Mouse (Mus musculus): ENCODE results near the gene R3hcc1l.

R3hcc1l gene

DNA sequence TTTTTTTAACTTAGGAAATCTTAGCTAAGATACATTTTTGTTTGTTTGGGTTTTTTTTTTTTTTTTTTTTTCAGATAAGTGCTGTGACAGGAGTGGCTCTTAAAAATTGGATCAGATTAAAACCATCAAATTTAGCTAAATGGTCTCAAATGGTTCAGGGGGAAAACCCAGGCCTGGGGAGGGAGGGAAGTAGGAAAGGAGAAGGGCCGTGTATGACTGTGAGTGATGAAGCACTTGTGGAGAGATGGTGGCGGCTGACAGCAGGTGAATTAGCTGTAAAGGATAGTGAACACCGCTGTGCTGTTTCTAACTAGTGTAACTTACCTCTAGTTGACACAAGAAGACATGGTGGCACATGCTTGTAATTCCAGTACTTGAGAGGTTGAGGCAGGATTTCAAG, 40.1 kb downstream of the R3hcc1l start:
- no peak for DNase-seq (ENCODE audit: low spot score)

DNA sequence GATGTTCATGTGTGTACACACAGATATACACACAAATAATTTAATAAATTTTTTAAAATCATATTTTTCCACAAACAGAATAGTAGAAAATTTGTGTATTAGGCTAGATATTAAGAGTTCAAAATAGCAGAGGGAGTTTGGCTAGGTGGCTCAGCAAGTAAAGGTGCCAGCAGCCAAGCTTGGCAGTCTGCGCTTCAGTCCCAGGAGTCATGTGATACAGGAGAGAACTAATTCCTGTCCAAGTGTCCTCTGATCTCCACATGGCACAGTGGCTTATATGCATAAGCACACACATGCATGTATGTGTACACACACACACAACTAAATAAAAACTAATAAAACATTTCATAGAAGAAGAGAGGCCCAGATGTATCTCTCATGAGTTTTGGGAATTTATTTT, 43.4 kb downstream of the R3hcc1l start:
- DNase-seq (ENCODE audit: low spot score) = no peak

DNA sequence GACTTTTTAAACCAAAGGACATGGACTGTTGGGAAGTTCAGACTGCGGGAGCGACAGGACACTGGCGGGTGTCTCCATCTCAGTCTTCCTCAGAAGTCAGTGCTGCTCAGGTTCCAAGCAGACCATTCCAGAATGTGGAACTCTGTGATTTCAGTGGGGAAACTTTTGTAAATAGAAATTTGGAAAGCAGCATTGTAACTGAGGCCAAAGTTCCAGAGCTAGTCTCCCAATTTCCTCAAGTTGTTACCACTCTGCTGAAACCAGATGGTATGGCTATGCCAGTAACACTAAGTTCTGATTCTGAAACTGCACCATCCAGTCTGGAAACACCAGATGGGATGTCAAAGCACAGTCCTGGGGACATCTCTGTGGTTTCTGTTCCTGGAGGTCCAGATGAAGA, 44.4 kb downstream of the R3hcc1l start:
- no peak for DNase-seq (ENCODE audit: low spot score)

DNA sequence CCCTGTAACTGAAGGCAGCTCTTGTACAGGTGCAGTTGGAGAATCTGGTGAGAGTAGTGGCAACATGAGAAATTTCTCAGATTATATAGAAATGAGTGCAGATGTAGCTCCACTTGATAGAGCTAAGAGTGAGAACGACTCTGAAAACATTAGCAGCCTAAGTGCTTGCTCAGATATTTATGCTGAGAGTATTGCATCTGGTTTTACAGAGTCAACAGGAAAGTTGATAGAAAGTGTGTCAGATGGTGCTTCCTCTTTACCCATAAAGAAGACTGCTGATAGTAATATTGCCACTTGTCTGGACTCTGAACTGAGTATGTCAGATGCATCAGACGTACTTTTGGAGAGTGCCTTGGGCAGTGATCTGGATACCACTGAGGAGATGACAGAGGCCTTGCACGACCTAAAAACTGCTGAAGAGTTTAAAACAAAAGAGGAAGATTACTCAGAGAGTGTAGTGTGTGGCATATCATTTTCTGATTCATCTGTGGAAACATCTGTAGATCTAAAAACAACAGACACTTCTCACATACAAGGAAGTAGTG, 45.2 kb downstream of the R3hcc1l start:
- DNase-seq (ENCODE audit: low spot score) = no peak

DNA sequence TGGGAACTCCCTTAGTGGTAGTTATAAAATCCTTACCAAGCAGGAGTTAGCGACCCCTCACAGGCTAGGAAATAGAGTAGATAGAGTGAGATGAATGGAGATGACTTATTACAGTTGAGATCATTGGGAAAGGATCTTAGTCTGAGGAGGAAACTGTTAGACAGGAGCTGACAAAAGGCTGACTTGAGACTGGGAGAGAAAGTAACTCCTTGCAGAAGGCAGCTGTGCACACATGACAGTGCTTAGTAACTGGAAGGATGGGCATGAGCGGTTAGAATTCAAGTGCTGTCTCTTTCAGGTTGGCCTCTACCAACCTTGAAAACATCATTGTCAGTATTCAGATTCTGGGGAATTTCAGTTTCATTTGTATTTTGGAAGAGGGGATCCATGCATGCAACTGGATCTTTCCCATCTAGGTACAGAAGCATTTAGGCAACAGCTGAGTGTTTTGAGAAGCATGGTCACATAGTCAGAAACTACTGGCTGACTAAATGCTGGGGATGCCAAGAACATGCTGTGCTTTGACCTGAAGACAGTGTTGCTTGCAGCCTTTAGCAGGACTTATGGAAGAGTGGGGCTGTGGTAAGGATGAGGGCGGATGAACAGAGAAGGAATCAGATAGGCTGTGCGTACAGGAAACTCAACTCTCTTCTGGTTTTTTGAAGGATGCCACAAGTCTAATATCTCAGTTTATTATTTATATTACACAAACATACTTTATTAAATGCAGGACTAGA, 47.9 kb downstream of the R3hcc1l start:
- no peak for DNase-seq (ENCODE audit: low spot score)

DNA sequence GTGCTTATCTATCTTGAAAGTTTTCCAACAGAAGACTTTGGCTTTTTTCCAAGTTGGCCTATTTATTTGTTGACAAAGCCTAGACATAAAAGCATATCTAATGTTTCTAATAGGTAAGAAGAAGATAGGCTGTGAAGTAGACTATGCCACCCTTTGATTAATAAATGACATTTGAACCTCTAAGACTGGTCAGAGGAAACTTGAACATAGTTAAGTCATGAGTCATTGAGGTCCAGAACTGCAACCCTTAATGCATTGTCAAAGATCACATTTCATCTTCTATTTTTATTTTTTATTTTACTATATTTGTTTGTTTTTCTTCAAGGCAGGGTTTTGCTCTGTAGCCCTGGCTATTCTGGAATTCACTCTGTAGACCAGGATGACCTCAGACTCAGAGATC, 48.5 kb downstream of the R3hcc1l start:
- DNase-seq (ENCODE audit: low spot score) = no peak

DNA sequence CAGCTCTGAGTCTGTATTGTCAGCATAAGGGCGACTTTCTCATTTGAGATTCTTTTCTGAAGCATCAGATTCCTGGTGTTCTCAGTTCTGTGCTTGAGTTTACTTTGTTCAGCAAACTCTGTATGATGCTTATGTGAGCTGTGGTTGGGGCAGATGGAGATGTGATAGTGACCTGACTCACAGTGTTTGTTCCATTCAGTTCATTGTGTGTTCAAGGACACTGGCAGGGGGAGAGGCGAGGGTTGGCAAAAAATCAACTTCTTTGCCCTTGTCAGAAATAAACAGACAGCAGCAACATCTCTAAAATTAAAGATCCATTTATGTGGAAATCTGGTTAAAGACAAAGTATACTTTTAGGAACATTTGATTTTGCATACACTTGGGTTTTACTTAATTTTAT, 50.5 kb downstream of the R3hcc1l start:
- no peak for DNase-seq (ENCODE audit: low spot score)

DNA sequence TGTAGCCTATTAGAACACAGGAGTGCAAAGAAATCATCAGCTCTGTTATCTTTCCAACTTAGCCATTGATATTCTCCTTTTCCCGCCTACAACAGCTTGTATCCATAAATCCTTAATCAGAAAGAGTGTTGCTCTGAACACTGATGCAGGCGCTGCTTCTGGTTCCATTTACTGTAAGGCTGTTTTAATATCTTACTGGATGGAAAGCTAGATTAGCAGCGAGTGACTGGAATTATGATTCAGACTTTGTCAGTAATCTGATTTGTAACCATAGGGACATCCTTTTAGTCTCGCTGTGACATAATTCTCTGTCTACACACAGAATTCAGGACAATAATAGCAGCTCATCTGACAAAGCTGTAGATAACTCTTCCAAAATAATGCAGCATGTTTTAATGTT, 52.7 kb downstream of the R3hcc1l start:
- no peak for DNase-seq (ENCODE audit: low spot score)

DNA sequence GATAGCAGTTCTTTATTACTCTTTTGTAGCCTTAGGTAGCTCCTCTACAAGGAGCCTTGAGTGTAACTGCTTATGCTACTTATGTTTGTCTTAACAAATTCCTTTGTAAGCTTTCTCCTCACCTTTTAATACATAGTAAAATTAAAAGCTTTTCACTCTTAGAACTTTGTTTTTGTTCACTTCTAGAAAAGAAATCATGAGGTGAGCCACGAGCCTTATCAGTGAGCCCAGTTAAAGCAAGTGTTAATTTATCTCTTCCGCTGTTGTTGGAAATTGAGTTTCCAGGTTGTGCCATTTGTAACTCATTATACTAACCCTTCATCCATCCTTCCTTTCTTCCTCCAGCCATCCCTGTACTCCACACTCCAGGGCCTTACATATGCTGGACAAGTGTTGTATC, 56.8 kb downstream of the R3hcc1l start:
- no peak for DNase-seq (ENCODE audit: low spot score)

DNA sequence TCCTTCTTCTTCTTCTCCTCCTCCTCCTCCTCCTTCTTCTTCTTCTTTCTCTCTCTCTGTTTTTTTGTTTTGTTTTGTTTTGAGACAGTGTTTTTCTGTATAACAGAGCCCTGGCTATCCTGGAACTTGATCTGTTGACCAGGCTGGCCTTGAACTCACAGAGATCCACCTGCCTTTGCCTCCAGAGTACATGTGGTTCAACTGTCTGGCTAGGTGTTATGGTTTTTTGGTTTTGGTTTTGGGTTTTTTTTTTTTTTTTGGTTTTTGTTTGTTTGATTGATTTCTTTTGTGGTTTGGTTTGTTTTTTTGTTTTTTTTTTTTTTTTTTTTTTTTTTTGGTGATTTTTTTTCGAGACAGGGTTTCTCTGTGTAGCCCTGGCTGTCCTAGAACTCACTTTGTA, 58.3 kb downstream of the R3hcc1l start:
- no peak for DNase-seq (ENCODE audit: low spot score)

DNA sequence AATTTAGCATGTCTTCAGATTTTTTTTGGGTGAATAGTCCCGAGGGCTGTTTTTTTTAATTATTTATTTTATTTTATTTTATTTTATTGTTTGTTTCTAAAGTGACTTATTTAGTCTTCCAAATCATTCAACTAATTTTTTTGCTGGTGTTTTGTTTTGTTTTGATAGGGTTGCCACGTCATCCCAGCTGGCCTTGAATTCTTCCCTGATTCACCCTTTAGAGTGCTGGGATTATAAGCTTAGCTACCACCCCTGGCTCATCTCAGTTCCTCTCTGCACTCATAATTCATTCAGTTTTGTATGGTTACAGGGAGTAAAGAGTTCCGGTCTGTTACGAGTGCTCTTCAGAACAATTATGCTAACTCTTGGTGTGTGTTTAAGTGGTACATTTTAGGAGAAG, 60.1 kb downstream of the R3hcc1l start:
- no peak for DNase-seq (ENCODE audit: low spot score)

DNA sequence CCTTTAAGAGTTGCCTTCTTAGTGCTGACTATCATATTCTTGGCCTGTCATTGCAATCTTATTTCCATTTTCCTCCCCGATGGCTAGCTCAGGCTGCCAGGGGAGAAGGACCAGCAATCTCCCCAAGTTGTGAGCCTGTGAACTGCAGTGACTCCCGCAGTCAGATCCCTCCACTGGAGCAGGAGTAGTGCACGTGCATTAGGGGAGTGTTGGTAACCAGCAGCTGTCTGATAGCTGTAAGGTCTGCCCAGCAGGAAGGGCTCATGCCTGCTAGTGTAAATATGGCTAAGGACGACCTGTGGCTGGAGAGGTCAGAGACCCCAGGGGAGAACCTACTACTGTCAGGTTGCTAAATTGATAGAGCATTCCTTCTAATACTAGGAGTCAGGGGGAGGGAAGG, 62.1 kb downstream of the R3hcc1l start:
- no peak for DNase-seq (ENCODE audit: low spot score)

DNA sequence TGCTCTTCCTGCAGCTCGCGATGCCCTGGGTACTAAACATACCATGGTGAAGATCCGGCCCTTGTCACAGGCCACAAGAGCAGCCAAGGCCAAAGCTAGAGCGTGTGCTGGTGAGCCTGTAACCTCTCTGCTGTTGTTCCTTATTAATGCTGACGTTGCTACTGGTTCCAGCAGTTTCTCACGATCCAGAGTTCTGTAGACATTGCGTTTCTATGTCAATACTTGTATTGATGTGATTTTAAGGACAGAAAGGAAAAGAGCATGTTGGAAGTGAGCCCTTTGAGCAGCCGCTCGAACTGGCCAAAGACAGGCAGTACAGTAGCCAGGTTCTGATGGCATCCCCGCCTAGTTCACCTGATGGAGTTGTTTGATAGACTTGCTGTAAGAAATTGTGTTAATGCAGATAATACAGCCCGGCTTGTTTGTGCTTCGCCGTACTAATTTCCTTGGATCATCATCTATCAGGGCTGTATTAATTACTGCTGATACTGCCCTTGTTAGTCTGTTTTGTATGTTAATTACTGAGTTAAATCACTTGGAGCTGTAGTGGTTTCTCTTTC, 64.3 kb downstream of the R3hcc1l start:
- DNase-seq (ENCODE audit: low spot score) = no peak

DNA sequence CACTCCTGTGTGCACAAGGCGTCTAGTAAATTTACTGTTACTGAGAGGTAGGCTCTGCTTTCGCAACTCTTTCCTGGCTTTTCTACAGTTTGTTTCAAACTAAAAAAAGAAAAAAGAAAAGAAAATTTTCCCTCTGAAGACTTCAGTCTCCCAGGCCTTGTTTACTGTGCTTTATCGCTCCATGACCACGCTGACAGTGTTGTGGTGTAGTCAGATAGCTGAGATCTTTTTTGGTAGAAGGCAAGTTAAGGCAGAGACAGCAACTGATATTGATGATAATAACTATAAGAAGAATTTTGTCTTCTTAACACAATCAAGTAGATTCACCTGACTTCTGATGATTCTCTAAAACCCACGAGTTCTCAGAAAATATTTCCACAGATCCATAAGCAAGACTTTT, 65.1 kb downstream of the R3hcc1l start:
- DNase-seq (ENCODE audit: low spot score) = no peak

DNA sequence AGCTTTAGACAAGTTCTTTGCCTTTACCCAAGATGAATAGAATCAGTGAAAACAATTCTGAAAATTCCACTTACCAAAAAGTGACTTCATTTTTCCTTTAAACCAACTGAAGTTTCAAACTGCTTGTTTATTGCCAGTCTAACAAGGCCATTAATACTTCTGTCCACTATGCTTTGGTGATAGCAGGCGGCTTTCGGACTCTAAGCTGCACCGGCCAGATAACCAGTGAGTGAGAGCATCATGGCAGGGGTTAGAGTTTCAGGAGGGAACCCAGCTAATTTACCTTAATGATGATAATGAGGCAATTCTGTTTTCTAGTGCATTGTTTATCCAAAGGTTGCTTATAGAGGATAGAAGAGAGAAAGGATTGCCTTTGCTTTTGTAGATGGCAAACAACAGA, 65.6 kb downstream of the R3hcc1l start:
- DNase-seq (ENCODE audit: low spot score) = no peak

DNA sequence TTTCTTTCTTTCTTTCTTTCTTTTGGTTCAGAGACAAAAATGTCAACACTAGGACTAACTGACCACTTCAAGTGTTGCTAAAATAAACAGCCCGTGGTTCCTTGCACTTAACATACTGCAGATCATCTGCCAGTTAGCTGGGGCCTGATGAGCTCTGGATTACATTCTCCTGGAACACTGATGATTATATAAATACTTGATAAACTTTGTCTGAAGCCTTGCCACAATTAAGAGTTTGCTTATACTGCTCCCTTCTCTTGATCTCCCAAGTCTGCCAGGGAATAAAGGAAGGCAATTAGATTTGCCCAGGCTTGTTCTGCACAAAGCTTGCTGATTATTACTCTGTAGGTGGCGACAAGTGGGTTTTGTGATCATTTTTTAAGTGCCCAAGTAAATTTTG, 69.1 kb downstream of the R3hcc1l start:
- no peak for DNase-seq (ENCODE audit: low spot score)

DNA sequence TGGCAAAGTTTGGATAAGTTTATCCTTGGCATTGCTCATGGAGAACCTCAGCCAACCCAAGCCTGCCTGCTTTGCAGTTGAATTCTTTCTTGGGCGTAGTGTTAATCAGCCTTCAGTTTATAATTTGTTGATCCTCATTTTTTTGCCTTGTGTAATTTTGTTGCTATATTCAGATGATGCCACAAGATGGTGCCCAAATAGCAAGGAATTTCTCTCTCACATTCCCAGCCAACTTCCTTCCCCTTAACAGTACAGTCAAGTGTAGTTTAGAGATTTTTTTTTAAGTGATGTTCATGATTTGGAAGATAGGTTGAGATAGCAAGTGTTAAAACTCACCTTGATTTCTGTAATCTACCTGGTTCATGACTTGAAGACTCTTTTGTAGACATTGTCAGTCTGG, 70.7 kb downstream of the R3hcc1l start:
- no peak for DNase-seq (ENCODE audit: low spot score)

DNA sequence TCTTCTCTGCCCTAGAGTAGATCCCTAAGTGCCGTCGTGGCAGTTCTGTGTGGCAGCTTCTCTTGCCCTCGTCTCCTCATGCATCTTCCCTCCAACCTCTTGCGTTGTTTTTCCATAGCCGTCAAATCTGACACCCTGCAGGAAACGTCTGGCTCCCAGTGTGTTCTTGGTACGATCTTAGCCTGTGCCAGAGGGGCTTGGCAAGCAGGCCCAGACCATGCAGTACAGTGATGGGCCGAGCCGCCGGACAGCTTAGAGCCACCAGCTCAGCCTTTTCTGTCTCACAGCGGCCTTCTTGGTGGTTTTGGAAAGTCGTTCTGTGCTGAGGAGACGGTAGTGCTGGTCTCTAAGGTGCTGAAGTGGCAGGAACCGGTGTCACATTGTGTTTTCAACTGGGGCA, 73.0 kb downstream of the R3hcc1l start:
- no peak for DNase-seq (ENCODE audit: low spot score)

DNA sequence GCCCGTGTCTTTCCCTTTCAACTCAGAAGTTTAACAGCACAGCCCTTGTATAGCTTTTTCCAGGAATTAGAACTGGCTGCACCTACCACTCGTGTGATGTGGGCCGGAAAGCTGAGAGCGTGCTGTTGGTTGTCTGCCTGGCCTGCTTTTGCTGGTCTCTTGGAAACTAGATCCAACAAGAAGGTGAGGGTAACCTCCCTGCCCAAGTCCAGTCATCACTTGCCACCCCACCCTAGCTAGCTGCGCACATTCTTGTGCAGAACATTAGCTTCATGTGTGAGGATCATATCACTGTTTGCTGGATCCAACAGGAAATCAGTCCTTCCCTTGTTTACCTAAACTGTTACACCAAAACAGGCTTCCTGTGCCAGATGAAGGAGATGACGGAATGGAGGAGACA, 74.9 kb downstream of the R3hcc1l start:
- DNase-seq (ENCODE audit: low spot score) = no peak

DNA sequence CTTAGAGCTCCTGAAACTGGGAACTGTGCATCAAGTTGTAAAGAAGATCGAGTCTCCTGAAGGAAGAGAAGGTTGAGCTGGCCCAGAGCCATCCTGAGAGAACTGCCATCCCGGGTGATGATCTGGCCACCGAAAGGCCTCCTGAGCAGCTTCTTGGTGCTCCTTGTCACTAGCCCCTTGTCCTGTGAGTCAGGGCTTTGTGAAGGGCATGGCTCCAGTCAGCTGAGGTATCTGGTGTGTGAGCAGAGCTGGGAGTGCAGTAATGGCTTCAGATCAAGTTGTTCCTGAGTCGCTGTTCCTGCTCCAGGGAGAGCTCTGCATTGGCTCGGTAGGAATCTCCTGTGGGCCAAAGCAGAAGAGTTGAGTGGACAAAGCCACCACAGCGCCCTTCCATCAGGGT, 76.5 kb downstream of the R3hcc1l start:
- no peak for DNase-seq (ENCODE audit: low spot score)

DNA sequence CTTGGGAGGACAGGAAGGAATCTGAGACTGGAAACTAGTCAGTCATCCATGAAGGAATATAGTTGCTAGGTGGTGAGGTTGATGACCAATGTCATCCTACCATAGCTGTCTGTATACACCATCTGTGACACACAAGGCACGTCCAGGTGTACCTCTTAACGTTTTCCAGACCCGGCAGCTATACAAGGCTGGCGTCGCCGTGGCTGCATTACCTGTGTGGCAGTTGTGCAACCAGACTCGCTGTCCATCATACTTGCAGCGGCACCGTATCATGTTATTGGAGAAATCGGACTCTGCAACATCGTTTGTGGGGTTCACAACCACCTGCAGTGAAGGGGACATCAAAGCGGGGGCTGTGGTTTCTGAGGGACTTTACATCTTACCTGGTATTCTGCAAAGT, 78.7 kb downstream of the R3hcc1l start:
- no peak for DNase-seq (ENCODE audit: low spot score)

DNA sequence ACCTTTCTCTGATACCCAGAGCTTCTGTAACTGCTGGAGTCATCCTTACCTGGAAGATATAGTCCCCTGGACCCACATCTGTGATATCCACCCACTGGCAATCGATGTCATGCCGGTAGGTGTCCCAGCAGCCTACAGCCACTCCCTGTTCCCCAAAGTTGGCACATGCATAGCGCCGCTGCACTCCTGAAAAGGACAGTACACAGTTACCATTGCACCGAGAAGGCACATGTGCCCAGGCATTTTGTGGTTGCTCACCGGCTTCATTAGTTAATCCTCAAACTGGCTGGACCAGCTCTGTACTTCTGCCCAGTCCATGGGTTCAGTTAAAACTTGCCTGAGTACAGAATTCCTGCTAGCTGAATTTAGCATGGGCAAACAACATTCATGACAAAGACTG, 79.3 kb downstream of the R3hcc1l start:
- DNase-seq (ENCODE audit: low spot score) = no peak

DNA sequence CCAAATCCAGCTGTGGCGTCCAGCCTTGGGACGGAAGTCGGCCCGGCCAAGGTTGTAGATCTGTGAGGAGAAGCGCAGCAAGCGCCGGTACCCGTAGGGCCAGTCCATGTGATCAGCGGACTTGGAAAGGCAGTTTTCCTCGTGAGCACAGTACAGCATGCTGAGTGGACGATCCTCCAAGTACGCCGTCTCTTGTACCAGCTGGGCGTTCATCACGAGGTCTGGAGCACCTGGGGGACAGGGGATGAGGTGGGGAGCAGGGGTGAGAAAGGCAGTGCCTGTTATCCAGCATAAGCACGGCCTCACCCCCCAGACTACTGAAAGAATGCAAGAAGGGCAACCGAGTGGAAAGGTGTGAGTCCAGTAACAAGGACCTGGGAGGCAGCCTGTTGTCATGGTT, 81.3 kb downstream of the R3hcc1l start:
- DNase-seq (ENCODE audit: low spot score) = no peak

DNA sequence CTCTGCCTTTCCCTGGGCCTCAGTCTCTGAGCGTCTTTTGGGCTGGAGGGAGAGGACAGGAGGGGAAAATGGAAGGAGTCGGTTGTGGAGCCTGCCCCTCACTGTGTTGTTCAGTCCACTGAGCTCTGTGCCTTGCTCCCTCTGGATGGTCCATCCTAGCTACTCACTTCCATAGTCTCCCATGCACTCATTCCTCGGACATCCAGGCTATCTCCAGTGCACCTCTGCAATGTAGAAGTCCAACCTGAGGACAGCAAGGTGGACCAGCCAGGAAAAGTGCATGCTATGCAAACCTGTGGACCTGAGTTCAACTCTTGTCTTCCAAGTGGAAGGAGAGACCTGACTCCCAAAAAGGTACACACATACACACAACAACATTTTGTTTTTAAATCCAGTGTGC, 82.0 kb downstream of the R3hcc1l start:
- DNase-seq (ENCODE audit: low spot score) = no peak
